Mouse (Mus musculus): ENCODE results near the gene Ptprj. TPM values are rescaled to one million over a fixed set of nuclear protein-coding genes. Genes with fewer than 3 reads are reported as not detected.

Ptprj gene
- total and polyA plus RNA-seq, 3 experiments = 6.9 to 8.9 (median 7.3) TPM

- no peak for TF ChIP-seq TBP (conservative IDR thresholded peaks at IDR 0.05; ENCODE audit: low read depth, low read length)
- TF ChIP-seq ELF1 (IDR thresholded peaks at IDR 0.05; ENCODE audit: low read depth, low read length) = no peak
- DNase-seq (ENCODE audit: extremely low read depth) = no peak
These were observed 102.8 kb downstream of the Ptprj start for GRCm38 (mm10) chr2:90477617-90478016.

DNA sequence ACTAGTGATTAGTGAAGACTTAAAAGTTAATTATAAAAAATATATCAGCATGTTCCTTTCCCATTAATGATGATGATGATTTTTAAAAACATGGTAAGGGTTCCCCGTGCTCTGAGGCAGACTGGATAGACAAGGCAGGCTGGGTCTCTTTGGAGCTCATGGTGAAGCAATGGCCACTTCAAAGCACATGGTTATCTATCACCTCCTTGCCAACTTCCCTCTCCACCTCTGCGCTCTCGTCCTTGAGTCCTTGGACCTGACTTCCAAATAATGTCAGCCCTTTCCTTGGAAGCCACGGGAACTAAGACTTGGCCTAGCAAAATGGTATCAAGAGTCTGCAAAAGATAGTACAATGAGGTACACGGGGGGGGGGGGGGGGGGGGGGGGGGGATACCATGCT lies 103.7 kb downstream of the Ptprj start:
- H3K27ac ChIP-seq (ENCODE audit: insufficient read depth, low read depth) = no peak overlapping the region

More at GRCm38 (mm10) chr2:90477617-90478016, 102.8 kb downstream of the Ptprj start:
- dilution Hi-C loops (cut with MboI; ENCODE audit: extremely low pct_ligation_motif_present, extremely low pct_unique_long_range_greater_than_20kb, low sequenced_read_pairs) = no loop called here
- in situ Hi-C loops (cut with MboI; ENCODE audit: low pct_ligation_motif_present, low pct_unique_long_range_greater_than_20kb, low sequenced_read_pairs) = loop anchor here (5.0 kb wide), 1 partner anchor 200 kb away; the partner anchor contains the start of gene Nup160
- no peak overlapping the region for H3K4me3 ChIP-seq (replicated peaks in 1 of 3; ENCODE audit: low read depth in 2 of 3, low read length in 2 of 3, poor library complexity in 1 of 3)
- H3K9me3 ChIP-seq (replicated peaks; ENCODE audit: low read length) = no peaks in the 10 kb centered on the region
- peaks cover 3% of the 10 kb centered on the region; the same call in 1 of the 2 replicates for H3K79me2 ChIP-seq (replicated peaks; ENCODE audit: control insufficient read depth, extremely low read depth, insufficient read depth, poor library complexity, severe bottlenecking)
- H3K36me3 ChIP-seq (replicated peaks in 1 of 2; ENCODE audit: control insufficient read depth in 1 of 2, insufficient read depth in 1 of 2, low read length in 1 of 2) = peaks cover 0 to 8% of the 10 kb centered on the region in 2 experiments
- H3K9ac ChIP-seq (ENCODE audit: insufficient read depth, low read depth) = no peak overlapping the region; the same call in 1 of the 2 replicates
- H3K4me1 ChIP-seq (ENCODE audit: control insufficient read depth in 1 of 2, insufficient read depth in 2 of 2) = peaks cover 16 to 79% of the 10 kb centered on the region in 2 experiments
- H3K27ac ChIP-seq (ENCODE audit: insufficient read depth, low read depth) = no peak overlapping the region
- H3K4me2 ChIP-seq (ENCODE audit: insufficient read depth, low read depth, poor library complexity, severe bottlenecking) = no peak overlapping the region
- no peaks in the 10 kb centered on the region for H3K27me3 ChIP-seq (replicated peaks)

DNA sequence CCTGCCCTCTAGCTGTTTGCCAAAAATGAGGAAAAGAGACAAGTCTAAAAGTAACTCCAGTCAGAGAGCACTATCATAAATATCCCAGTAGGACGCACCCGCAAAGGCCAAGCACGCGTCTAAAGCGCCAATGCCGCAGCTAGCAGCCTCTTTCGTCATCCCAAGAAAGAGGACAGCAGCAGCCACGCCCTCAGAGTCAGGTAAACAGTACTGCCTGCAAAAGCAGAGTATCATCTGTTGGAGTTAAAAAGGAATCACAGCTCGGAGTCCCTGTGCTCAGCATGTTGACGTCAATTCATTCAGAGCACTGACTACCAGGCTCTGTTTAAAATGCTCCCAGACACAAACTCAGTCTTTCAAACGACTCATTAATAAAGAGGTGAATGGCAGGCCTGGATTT lies 104.1 kb downstream of the Ptprj start:
- H3K4me1 ChIP-seq (ENCODE audit: control insufficient read depth in 1 of 2, insufficient read depth in 2 of 2) = peaks cover 16 to 67% of the 10 kb centered on the region in 2 experiments
- TF ChIP-seq IRF4 (IDR thresholded peaks at IDR 0.05; ENCODE audit: low read depth, low read length) = no peak
- TF ChIP-seq TBP (conservative IDR thresholded peaks at IDR 0.05; ENCODE audit: low read depth, low read length) = no peak
- no peak for TF ChIP-seq POLR2AphosphoS2 (IDR thresholded peaks at IDR 0.05; ENCODE audit: low read depth, low read length)
- TF ChIP-seq ZKSCAN1 (IDR thresholded peaks at IDR 0.05; ENCODE audit: borderline replicate concordance, low read depth, low read length) = no peak
- no peak for TF ChIP-seq USF2 (conservative IDR thresholded peaks at IDR 0.05; ENCODE audit: low read depth, low read length)
- no peak for TF ChIP-seq MEF2A (IDR thresholded peaks at IDR 0.05; ENCODE audit: borderline replicate concordance, low read depth, low read length)
- H3K9me3 ChIP-seq (replicated peaks; ENCODE audit: low read length) = no peaks in the 10 kb centered on the region
- H3K36me3 ChIP-seq (replicated peaks in 1 of 2; ENCODE audit: control insufficient read depth in 1 of 2, insufficient read depth in 1 of 2, low read length in 1 of 2) = peaks cover 0 to 14% of the 10 kb centered on the region in 2 experiments
- H3K9ac ChIP-seq (ENCODE audit: insufficient read depth, low read depth) = no peak overlapping the region
- in situ Hi-C loops (cut with MboI; ENCODE audit: low pct_ligation_motif_present, low pct_unique_long_range_greater_than_20kb, low sequenced_read_pairs) (loop anchor here (5.0 kb wide), 1 partner anchor 201 kb away; the partner anchor contains the start of gene Nup160), dilution Hi-C loops (cut with MboI; ENCODE audit: extremely low pct_ligation_motif_present, extremely low pct_unique_long_range_greater_than_20kb, low sequenced_read_pairs) (no loop called here)
- H3K4me3 ChIP-seq (replicated peaks in 1 of 3; ENCODE audit: low read depth in 2 of 3, low read length in 2 of 3, poor library complexity in 1 of 3) = no peak overlapping the region
- no peak overlapping the region for H3K4me2 ChIP-seq (ENCODE audit: insufficient read depth, low read depth, poor library complexity, severe bottlenecking)
- no peak overlapping the region for H3K27ac ChIP-seq (ENCODE audit: insufficient read depth, low read depth)
- H3K27me3 ChIP-seq (replicated peaks) = no peaks in the 10 kb centered on the region
- DNase-seq (ENCODE audit: extremely low read depth) = no peak
- peaks cover 3% of the 10 kb centered on the region; the same call in 1 of the 2 replicates for H3K79me2 ChIP-seq (replicated peaks; ENCODE audit: control insufficient read depth, extremely low read depth, insufficient read depth, poor library complexity, severe bottlenecking)

More for the DNA sequence above, 103.7 kb downstream of the Ptprj start:
- DNase-seq (ENCODE audit: extremely low read depth) = no peak
- Histone ChIP-seq H3K79me2 (replicated peaks; ENCODE audit: control insufficient read depth, extremely low read depth, insufficient read depth, poor library complexity, severe bottlenecking) (peaks cover 3% of the 10 kb centered on the region; the same call in 1 of the 2 replicates), H3K27me3 (replicated peaks) (no peaks in the 10 kb centered on the region), H3K4me2 (ENCODE audit: insufficient read depth, low read depth, poor library complexity, severe bottlenecking) (no peak overlapping the region), H3K4me1 (ENCODE audit: control insufficient read depth in 1 of 2, insufficient read depth in 2 of 2) (peaks cover 16 to 72% of the 10 kb centered on the region in 2 experiments), H3K36me3 (replicated peaks in 1 of 2; ENCODE audit: control insufficient read depth in 1 of 2, insufficient read depth in 1 of 2, low read length in 1 of 2) (peaks cover 0 to 13% of the 10 kb centered on the region in 2 experiments), H3K9ac (ENCODE audit: insufficient read depth, low read depth) (no peak overlapping the region), H3K4me3 (replicated peaks in 1 of 3; ENCODE audit: low read depth in 2 of 3, low read length in 2 of 3, poor library complexity in 1 of 3) (no peak overlapping the region), H3K9me3 (replicated peaks; ENCODE audit: low read length) (no peaks in the 10 kb centered on the region)
- in situ Hi-C loops (cut with MboI; ENCODE audit: low pct_ligation_motif_present, low pct_unique_long_range_greater_than_20kb, low sequenced_read_pairs) (loop anchor here (5.0 kb wide), 1 partner anchor 201 kb away; the partner anchor contains the start of gene Nup160), dilution Hi-C loops (cut with MboI; ENCODE audit: extremely low pct_ligation_motif_present, extremely low pct_unique_long_range_greater_than_20kb, low sequenced_read_pairs) (no loop called here)
- TF ChIP-seq ETS1 (conservative IDR thresholded peaks at IDR 0.05; ENCODE audit: low read depth, low read length) = no peak
- no peak for TF ChIP-seq MXI1 (IDR thresholded peaks at IDR 0.05; ENCODE audit: low read depth, low read length)
- TF ChIP-seq TBP (conservative IDR thresholded peaks at IDR 0.05; ENCODE audit: low read depth, low read length) = no peak
- TF ChIP-seq RAD21 (IDR thresholded peaks at IDR 0.05; ENCODE audit: low read depth, low read length) = no peak
- TF ChIP-seq UBTF (IDR thresholded peaks at IDR 0.05; ENCODE audit: low read depth, low read length) = no peak
- no peak for TF ChIP-seq IRF4 (IDR thresholded peaks at IDR 0.05; ENCODE audit: low read depth, low read length)
- no peak for TF ChIP-seq SIN3A (IDR thresholded peaks at IDR 0.05; ENCODE audit: low read length)
- TF ChIP-seq GABPA (IDR thresholded peaks at IDR 0.05; ENCODE audit: insufficient replicate concordance, low read depth, low read length) = no peak
- TF ChIP-seq E2F4 (IDR thresholded peaks at IDR 0.05; ENCODE audit: insufficient replicate concordance, low read depth, low read length) = no peak
- no peak for TF ChIP-seq JUND (conservative IDR thresholded peaks at IDR 0.05; ENCODE audit: low read depth, low read length)
- no peak for TF ChIP-seq ZMIZ1 (IDR thresholded peaks at IDR 0.05; ENCODE audit: low read depth, low read length)
- TF ChIP-seq KAT2A (IDR thresholded peaks at IDR 0.05; ENCODE audit: insufficient replicate concordance, low read length) = no peak
- TF ChIP-seq JUN (IDR thresholded peaks at IDR 0.05; ENCODE audit: insufficient read depth, low read depth, low read length) = no peak
- no peak for TF ChIP-seq PAX5 (IDR thresholded peaks at IDR 0.05; ENCODE audit: low read length)
- TF ChIP-seq ZC3H11A (IDR thresholded peaks at IDR 0.05; ENCODE audit: low read depth, low read length) = no peak
- no peak for TF ChIP-seq MYC (IDR thresholded peaks at IDR 0.05; ENCODE audit: low read depth, low read length)
- no peak for TF ChIP-seq CHD2 (IDR thresholded peaks at IDR 0.05; ENCODE audit: low read length)
- TF ChIP-seq MAX (IDR thresholded peaks at IDR 0.05; ENCODE audit: low read length) = no peak
- TF ChIP-seq SMC3 (IDR thresholded peaks at IDR 0.05; ENCODE audit: low read depth, low read length) = no peak

All from CH12.LX (cell line).